Mouse (Mus musculus) C2C12 (cell line): ENCODE measurements around the gene Gm10260.

Source experiments
- CEBPB ChIP-seq: IDR thresholded peaks from one replicate; pipeline ENCODE4 v1.6.1; 2011; ENCODE audit warnings: low read depth, mild to moderate bottlenecking, control low read depth, moderate library complexity
- CTCF ChIP-seq: IDR thresholded peaks from one replicate; pipeline ENCODE4 v1.5.1; 2011; ENCODE audit not compliant: control insufficient read depth, insufficient read depth, insufficient read length
- FOSL1 ChIP-seq: IDR thresholded peaks from one replicate; pipeline ENCODE4 v1.8.0; 2011; ENCODE audit warnings: mild to moderate bottlenecking, low read length; ENCODE audit not compliant: poor library complexity, insufficient read depth, severe bottlenecking
- MAX ChIP-seq: IDR thresholded peaks from one replicate; pipeline ENCODE4 v1.6.1; 2011; ENCODE audit warnings: mild to moderate bottlenecking, control low read depth
- MYOD1 ChIP-seq: IDR thresholded peaks from one replicate; pipeline ENCODE4 v1.6.1; 2011; ENCODE audit warnings: low read depth; ENCODE audit not compliant: control insufficient read depth, insufficient read length
- MYOG ChIP-seq: IDR thresholded peaks from one replicate; pipeline ENCODE4 v1.6.1; 2011; ENCODE audit not compliant: control insufficient read depth, insufficient read length; ENCODE audit errors: extremely low read depth
- USF1 ChIP-seq: IDR thresholded peaks from one replicate; pipeline ENCODE4 v1.6.1; 2011; ENCODE audit warnings: low read depth, mild to moderate bottlenecking, control low read depth, moderate library complexity

- TF ChIP-seq CTCF (no peak), CEBPB (no peak), MAX (no peak), MYOD1 (no peak), FOSL1 (no peak), MYOG (no peak), USF1 (no peak)
These were observed 4.3 kb downstream of the Gm10260 start for GRCm38 (mm10) chr13:97756091-97756490.
